Mouse (Mus musculus): ENCODE measurements at regions not wholly inside any gene's neighbourhood (a gene's known extent, or its start where the extent isn't known, plus 50 kb on each side); places are given as distances from the start of the nearest gene placed in this dataset.

GRCm38 (mm10) chr1:166807163-166807945 is 125.7 kb upstream of the Fmo9 start:
- DNase-seq (ENCODE audit: low read depth, low spot score), result no peak

DNA sequence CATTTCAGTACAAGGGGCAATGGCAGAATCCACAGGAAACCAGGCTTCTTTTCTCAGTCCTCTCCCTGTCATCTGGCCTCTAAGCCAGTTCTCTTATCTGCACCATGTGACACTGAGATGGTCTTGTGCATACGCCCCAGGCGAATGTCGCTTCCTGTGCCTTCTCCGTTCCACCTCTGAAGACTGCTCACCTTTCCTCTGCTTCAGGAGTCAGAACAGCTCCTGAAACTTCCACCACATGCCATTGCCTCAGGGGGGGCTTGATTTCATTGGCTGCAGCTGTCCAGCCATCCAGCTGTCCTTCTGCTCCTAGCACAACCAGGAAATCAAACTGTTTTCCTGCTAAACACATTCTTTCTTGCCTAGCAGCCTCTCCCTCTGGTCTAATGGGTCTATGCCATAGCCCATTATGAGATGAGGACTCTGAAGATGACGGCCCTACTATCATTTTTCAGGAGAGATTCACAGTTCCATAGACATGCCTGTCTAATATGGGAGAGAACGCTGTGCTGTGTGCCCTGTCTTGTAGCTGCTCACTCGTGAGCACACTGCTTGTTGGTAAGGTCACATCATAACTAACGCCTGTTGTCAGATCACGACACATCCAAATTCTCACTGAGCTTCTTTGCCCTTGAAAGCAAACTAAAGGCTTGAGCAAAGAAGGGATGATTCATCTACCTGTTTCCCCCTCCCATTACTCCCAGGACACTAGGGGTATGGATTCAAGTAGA is 129.9 kb upstream of the Fmo9 start:
- no peak for DNase-seq (ENCODE audit: low read depth, low spot score)

DNA sequence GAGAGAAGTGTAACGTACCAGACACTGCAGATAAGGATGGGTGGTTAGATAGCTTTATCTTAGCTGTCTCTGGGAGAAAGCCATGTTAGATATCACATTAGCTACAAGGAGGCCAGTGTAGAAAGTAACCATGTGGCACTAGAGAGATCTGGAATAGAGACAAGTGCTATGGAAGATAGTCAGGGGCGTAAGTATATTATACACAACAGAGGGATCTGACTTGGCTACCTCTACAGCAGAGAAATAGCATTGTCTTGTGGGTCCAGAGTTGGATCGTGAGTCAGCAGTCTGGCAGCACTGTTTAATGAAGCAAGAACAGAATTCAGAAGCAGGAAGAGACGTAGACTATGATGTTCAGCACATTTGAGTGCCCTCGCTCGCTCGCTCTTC is 130.4 kb upstream of the Fmo9 start:
- DNase-seq (ENCODE audit: low read depth, low spot score), result peak; percentile 40

- peak; percentile 59 for DNase-seq (ENCODE audit: low read depth, low spot score)
Measured at GRCm38 (mm10) chr1:166812920-166813439, 131.3 kb upstream of the Fmo9 start.

GRCm38 (mm10) chr1:166817927-166818326 is 136.3 kb upstream of the Fmo9 start:
- DNase-seq (ENCODE audit: low read depth, low spot score), result no peak

DNA sequence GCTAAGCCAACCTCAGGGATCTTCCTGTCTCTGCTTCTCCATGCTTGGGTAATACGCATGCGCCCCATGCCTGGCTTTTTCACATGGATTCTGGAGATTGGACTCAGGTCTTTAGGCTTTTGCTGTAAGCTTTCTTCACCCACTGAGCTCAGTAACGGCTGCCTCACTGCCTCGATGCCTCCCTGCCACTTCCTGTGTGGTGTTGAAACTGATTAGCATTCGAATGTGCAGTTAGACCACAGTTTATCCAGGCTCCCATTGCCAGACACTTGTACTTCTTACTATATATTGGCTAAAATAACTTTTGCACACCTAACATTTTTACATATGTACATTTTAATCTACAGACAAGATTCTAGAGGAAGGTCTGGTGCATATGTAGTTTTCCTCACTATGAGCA is 137.0 kb upstream of the Fmo9 start:
- DNase-seq (ENCODE audit: low read depth, low spot score), result no peak

- DNase-seq (ENCODE audit: low read depth, low spot score), result no peak
Measured at GRCm38 (mm10) chr1:166819420-166819819, 137.8 kb upstream of the Fmo9 start.

- no peak for DNase-seq (ENCODE audit: low read depth, low spot score)
Measured at GRCm38 (mm10) chr1:166820050-166820449, 138.4 kb upstream of the Fmo9 start.

DNA sequence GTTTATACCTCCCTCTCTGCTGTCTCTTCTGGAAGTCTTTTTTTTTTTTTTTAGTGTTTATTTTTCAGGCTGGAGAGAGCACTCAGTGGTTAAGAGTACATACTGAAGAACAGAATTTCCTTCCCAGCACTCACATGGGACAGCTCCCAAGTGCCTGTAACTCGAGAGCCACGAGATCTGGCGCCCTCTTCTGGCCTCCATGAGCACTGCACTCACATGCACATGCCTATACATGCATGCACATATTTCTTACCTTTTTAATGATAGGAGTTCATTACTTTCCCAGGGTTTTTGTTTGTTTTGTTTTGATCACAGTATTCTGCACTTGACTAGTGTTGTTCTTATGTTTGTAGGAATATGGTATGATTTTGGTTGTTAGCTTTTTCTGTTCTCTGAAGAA is 139.5 kb upstream of the Fmo9 start:
- no peak for DNase-seq (ENCODE audit: low read depth, low spot score)

DNA sequence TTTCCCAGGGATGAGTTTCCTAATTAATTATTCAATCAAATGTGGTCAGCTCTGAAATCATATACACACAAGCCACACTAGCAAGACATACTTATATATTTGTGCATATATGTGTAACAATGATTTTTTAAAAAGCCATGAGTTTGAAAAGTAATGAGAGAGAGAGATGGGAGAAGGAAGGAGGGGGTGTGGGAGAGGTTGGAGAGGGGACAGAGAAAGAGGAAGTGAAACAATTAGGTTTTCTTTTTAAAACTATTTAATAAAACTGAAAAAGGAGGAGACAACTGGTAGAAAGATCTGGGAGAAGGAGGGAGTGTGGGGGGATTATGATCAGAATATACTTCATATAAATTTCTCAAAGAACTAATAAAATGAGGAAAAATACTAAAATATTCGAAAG is 155.7 kb upstream of the Fmo9 start:
- no peak for DNase-seq (ENCODE audit: low read depth, low spot score)

DNA sequence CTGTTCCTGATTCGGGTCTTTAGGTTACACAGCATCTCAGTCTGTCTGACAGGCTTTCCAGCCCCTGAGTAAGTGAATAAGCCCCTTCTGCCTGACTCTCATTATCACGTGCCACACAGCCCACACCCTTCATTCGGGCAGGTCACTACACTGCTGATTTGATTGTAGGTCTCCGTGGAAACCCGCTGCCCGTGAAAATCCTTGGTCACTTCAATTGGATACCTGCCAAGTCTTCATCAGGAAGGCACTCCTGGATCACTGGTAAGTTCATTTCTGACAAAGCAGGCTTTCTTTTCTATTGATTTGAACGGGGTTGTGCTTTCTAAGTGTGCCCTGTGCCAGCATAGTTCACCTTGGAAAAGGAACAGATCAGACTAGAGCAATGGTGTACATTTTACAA is 158.2 kb upstream of the Fmo9 start:
- no peak for DNase-seq (ENCODE audit: low read depth, low spot score)

GRCm38 (mm10) chr1:166843397-166843877 is 157.8 kb upstream of the Fam78b start:
- DNase-seq (ENCODE audit: low read depth, low spot score), result peak; percentile 25

DNA sequence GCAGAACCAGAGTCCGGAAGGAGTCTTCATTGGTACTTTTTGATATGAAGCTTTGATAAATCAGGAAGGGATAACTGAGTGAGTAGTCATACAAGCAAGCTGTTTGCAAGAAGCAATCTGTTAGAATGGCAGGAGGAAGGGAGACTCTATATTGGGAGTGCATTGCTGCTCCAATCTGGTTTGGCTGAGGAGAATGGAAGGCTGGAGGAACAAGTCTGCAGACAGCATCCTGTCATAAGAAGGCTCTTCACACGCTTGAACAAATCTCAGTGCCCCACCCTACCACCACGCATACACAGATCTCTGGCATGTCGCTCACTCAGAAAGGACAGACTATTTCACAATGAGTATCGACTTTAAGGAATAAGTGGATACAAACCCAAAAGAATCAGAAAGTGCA is 154.7 kb upstream of the Fam78b start:
- peak; percentile 15 for DNase-seq (ENCODE audit: low read depth, low spot score)

- no peak for DNase-seq (ENCODE audit: low read depth, low spot score)
Measured at GRCm38 (mm10) chr1:166847233-166847632, 154.0 kb upstream of the Fam78b start.

DNA sequence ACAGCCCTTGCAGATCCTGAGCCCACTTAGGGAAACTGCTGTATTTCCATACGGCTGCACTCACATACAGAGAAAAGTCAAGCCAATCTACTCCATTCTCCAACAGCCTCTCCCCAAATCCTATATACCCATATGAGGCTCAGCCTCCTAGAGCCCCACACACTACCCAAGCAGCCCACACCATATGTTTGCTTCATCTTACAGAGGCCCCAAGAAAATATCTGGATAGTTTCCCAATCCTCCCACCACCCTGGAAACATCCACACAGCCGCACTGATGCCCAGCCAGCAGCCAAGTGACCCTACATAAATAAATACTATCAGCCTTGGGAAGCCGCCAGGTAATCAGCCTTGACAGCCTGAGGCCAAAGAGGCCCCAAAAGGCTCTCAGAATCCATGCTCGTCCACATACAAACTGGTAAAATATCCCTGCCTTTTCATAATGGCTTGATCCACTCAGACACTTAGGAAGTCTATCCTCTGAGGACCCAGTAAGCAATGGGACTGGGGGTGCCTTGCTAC is 153.1 kb upstream of the Fam78b start:
- DNase-seq (ENCODE audit: low read depth, low spot score), result no peak

GRCm38 (mm10) chr1:166855988-166856387 is 145.2 kb upstream of the Fam78b start:
- no peak for DNase-seq (ENCODE audit: low read depth, low spot score)

DNA sequence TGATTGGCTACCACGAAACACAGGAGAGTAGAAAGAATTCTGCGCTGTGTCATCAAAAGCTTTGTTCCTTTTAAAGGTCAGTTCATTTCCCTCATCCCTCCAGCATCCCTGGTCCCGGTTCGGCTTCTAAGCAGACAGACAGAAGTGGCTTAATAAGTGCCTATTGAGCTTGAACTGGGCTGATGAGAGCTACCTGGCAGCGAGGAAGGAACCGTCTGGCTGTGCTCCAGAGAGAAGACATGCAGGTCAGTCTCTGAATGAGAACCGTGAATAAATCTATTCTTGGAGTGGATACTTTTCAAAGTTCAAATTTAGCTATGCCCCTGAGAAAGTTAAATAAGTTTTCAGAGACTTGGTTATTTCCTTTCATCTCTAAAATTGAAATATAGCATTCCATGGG is 135.0 kb upstream of the Fam78b start:
- peak; percentile 35 for DNase-seq (ENCODE audit: low read depth, low spot score)

DNA sequence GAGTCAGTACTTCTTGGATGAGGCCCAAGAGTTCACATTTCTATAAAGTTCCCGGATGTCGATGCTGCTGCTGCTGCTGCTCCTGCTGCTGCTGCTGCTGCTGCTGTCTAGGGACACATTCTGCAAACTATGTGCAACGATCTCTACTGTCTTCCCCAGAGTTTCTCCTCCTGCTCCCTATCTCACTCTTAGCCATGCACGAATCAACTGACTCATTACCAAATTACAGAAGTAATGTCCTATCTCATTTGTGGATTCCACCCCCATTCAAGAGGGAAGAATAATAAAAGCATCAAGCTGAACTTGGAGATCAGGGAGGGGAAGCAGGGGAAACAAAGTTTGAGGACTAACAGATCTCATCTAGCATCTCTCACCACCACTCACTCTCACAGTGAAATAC is 130.0 kb upstream of the Fam78b start:
- no peak for DNase-seq (ENCODE audit: low read depth, low spot score)

GRCm38 (mm10) chr1:166876452-166876851 is 124.8 kb upstream of the Fam78b start:
- no peak for DNase-seq (ENCODE audit: low read depth, low spot score)

DNA sequence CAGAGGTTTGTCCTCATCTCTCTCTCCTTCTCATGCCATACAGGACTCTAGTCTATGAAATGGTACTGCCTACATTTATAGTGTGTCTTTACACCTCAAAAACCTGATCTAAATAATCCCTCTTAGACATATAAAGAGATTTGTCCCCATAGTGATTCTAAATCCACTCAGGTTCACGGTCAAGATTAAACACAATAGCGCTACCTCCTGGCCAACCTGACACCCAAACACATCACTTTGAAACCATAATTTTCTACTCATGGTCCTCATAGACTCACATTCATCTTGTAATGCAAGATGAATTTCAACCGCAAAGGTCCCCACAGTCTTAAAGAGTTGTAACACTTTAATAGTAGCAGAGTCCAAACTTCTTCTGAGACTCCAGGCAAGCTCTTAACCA is 118.0 kb upstream of the Fam78b start:
- DNase-seq (ENCODE audit: low read depth, low spot score), result no peak

GRCm38 (mm10) chr1:166895945-166896344 is 105.3 kb upstream of the Fam78b start:
- DNase-seq (ENCODE audit: low read depth, low spot score), result no peak

- DNase-seq (ENCODE audit: low read depth, low spot score), result peak; percentile 54
Measured at GRCm38 (mm10) chr1:166898741-166899140, 102.5 kb upstream of the Fam78b start.

- no peak for DNase-seq (ENCODE audit: low read depth, low spot score)
Measured at GRCm38 (mm10) chr1:166899238-166899637, 102.0 kb upstream of the Fam78b start.

All from brain, adult 2 months (tissue).